Mouse (Mus musculus) heart, adult 2 months (tissue): Measurements from ENCODE around the gene Hmga1b.

Experiments used
- CTCF ChIP-seq: fragments of 200-600 bp; IDR thresholded peaks from 2 replicates; pipeline ENCODE4 v1.8.1; 2022; ENCODE audit warnings: antibody characterized with exemption, mild to moderate bottlenecking, moderate library complexity
- POLR2A ChIP-seq: fragments of 200-500 bp; IDR thresholded peaks from 2 replicates; pipeline ENCODE4 v1.6.1; 2011; ENCODE audit warnings: mild to moderate bottlenecking, low read depth, low read length, control low read depth; ENCODE audit not compliant: insufficient read depth

DNA sequence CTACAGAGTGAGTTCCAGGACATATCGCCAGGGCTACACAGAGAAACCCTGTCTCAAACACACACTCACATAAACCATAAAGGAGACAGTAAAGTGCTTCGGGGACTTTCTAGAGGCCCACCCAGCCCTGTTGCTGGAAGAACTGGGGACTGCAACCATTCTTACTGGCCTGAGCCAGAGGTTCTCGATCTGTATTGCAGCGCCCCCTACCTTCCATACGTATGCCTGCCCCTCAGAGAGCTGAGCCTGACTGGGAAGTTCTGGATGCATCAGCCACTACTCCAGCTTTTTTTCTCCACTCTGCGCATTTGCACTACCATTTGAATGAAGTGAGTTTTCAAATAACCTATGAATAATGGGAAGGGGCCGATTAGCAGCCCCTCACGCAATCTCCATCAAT is 13.2 kb upstream of the Hmga1b start:
- no peak for TF ChIP-seq POLR2A
- peak; percentile 71 for TF ChIP-seq CTCF
